Mouse (Mus musculus): ENCODE measurements around the gene Clpb. TPM values are rescaled to one million over a fixed set of nuclear protein-coding genes. Genes with fewer than 3 reads are reported as not detected.

Gene Clpb
- polyA plus RNA-seq, 1 experiment from 2014 or later, result 30.3 TPM

DNA sequence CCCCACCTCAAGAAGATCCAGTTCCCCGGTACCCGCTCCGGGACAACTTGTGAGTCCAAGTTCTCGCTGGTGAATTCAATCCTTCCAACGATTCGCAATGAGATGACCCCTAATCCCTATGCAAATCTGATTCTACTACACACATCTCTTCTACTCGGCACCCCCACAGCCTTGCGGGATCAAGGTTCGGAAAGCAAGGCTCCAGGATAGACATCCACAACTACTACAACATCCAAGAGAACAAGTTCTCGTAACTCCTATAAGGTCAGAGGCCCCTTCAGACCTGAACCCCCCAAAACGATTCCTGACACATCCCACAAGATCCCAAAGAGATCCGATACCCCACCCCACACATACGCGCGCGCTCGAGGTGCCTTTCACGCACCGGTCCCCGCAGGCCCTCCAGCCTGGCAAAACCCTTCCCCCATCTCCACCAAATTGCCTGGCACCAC lies 173.7 kb downstream of the Clpb start:
- Histone ChIP-seq H3K9ac (peak overlapping the region; percentile 74), H3K4me1 (replicated peaks) (peaks cover 18% of the 10 kb centered on the region), H3K27me3 (peaks cover 61% of the 10 kb centered on the region), H3K9me3 (replicated peaks) (no peaks in the 10 kb centered on the region), H3K36me3 (peaks cover 9% of the 10 kb centered on the region), H3K4me3 (replicated peaks) (peak overlapping the region; percentile 65), H3K27ac (peak overlapping the region; percentile 64; the same call in 1 of the 2 replicates), H3K4me2 (peak overlapping the region; percentile 81)
- under 1% methylated on average over 20 of the region's 20 CpGs for WGBS (ENCODE audit: insufficient replicate concordance)
- peak; percentile 29 for DNase-seq
- no peak for ATAC-seq (ENCODE audit: low read depth)

DNA sequence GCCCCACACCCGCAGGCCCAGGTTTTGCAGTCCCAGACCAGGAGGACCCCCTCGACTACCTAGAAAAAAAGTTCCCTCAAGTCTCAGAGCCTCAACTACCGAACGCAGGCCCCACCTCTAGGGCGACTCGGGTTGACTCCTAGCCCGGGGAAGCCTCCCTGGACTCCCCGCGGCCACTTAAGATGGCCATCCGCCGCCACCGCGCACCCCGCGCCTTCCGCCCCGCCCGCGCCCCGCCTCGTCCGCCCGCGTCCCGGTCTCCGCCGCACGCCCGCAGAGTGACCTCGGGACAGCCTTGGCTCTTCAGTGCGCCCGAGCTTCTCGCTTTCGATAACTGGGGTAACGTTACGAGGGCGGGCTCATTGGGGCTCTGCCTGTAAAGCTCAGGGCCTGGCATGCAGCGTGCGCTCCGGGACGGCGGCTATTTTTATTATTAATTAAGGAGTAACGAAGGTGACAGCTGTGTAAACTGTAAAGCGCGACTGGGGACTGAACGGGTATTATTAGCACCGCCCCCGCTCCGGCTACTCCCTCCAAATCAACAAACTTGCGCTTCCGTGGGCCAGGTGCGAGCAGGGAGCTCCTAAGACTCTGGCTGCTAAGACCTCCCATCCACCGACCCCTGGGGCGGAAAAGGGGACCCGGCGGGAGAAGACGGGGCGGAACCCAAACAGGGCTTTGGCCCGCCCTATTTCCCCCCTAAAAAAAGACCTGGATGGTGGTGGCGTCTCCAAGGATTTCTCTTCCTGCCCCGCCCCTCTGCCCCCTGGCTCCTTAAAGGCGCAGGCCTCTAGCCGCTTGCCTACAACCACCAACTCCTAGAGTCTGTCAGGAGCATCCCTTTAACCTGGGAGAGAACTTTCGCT lies 174.4 kb downstream of the Clpb start, which contains the start of gene Inppl1:
TSS of gene Inppl1 (minus strand) at position 624 of the 866 bp plus-strand sequence.
- Histone ChIP-seq H3K9ac (peak within 1 kb of the TSS; percentile 74), H3K27ac (peak within 1 kb of the TSS; percentile 64), H3K4me3 (replicated peaks) (peak within 1 kb of the TSS; percentile 65), H3K4me2 (peak within 1 kb of the TSS; percentile 81), H3K4me1 (replicated peaks) (peaks cover 18% of the 10 kb centered on the region), H3K9me3 (replicated peaks) (no peaks in the 10 kb centered on the region), H3K36me3 (peaks cover 2% of the 10 kb centered on the region; the same call in 1 of the 2 replicates), H3K27me3 (peaks cover 61% of the 10 kb centered on the region)
- DNase-seq, result peak; percentile 44
- peak; percentile 45 for ATAC-seq (ENCODE audit: low read depth)
- 1% methylated on average over 64 of the region's 64 CpGs for WGBS (ENCODE audit: insufficient replicate concordance)

DNA sequence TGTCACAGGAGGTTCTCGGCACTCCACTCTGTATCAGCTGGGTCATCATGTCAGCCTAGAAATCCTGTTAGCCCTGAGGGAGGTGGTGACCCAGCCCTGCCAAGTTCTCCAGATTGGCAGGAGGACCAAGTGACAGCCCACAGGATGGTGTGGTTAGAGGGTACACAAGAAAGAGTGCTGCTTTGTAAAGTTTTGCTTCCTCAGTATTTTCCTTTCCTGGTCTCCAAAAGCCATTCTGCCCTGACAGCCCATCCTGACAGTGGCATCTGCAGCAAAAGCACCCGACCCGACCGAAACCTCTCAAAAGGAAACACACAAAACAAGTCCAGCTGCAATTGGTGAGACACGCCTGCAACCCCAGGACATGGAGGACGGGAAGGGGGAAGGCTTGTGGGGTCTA lies 180.8 kb downstream of the Clpb start:
- DNase-seq (no peak), ATAC-seq (ENCODE audit: low read depth) (no peak)
- WGBS (ENCODE audit: insufficient replicate concordance), result 62% methylated on average over 6 of the region's 6 CpGs
- Histone ChIP-seq H3K4me2 (no peak overlapping the region), H3K9ac (no peak overlapping the region), H3K27me3 (peaks cover 17% of the 10 kb centered on the region), H3K27ac (no peak overlapping the region), H3K4me3 (replicated peaks) (no peak overlapping the region), H3K9me3 (replicated peaks) (no peaks in the 10 kb centered on the region), H3K4me1 (replicated peaks) (no peaks in the 10 kb centered on the region), H3K36me3 (no peaks in the 10 kb centered on the region)

Other genes starting within 250 kb of the Clpb start
- gene Pde2a, start 241.9 kb upstream of the Clpb start, polyA plus RNA-seq (2015; fragmentation: Nextera tagmentation; extraction: Ambion mirVana), result 4.0 and 6.7 TPM in 2 replicates
- gene Art2b, start 78.0 kb upstream of the Clpb start, polyA plus RNA-seq (2015; fragmentation: Nextera tagmentation; extraction: Ambion mirVana), result 0.07 TPM in 1 of 2 replicates, not detected in the other
- not detected in 2 replicates for gene Phox2a, start 154.7 kb downstream of the Clpb start, polyA plus RNA-seq (2015; fragmentation: Nextera tagmentation; extraction: Ambion mirVana)
- gene Inppl1, start 174.6 kb downstream of the Clpb start, polyA plus RNA-seq (2015; fragmentation: Nextera tagmentation; extraction: Ambion mirVana), result 3.6 and 5.2 TPM in 2 replicates
- gene Folr2, start 193.6 kb downstream of the Clpb start, polyA plus RNA-seq (2015; fragmentation: Nextera tagmentation; extraction: Ambion mirVana), result 3.6 and 4.4 TPM in 2 replicates
- gene Anapc15, start 200.1 kb downstream of the Clpb start, polyA plus RNA-seq (2015; fragmentation: Nextera tagmentation; extraction: Ambion mirVana), result 66.2 and 71.8 TPM in 2 replicates
- 0.38 and 0.41 TPM in 2 replicates for gene Folr1, start 207.2 kb downstream of the Clpb start, polyA plus RNA-seq (2015; fragmentation: Nextera tagmentation; extraction: Ambion mirVana)
- gene Lamtor1, start 242.3 kb downstream of the Clpb start, polyA plus RNA-seq (2015; fragmentation: Nextera tagmentation; extraction: Ambion mirVana), result 75.2 and 76.5 TPM in 2 replicates
- gene Tomt, start 242.7 kb downstream of the Clpb start, polyA plus RNA-seq (2015; fragmentation: Nextera tagmentation; extraction: Ambion mirVana), result 0.15 and 0.21 TPM in 2 replicates